Mouse (Mus musculus) forebrain, embryonic 14.5 days (tissue): ENCODE results near the gene Ppp1r14a. TPM values are rescaled to one million over a fixed set of nuclear protein-coding genes. Genes with fewer than 3 reads are reported as not detected.

ENCODE experiments used
- ATAC-seq: fragments of 200-750 bp; cut with Nextera tagmentation; 2 replicates; pipeline ENCODE4 v1.8.0; 2017; ENCODE audit warnings: mild to moderate bottlenecking, moderate library complexity
- DNase-seq: peaks from one replicate; pipeline ENCODE4 v3.0.0-alpha.2; 2015; ENCODE audit warnings: low spot score
- H3K27ac ChIP-seq: fragments of 300-500 bp; sonication (generic); 2 replicates; pipeline ENCODE4 v1.5.1; 2014; ENCODE audit warnings: low read depth, mild to moderate bottlenecking, control low read depth, low read length, moderate library complexity
- H3K27me3 ChIP-seq: fragments of 300-500 bp; sonication (generic); replicated peaks from 2 replicates; pipeline ENCODE4 v1.6.1; 2014; ENCODE audit warnings: low read length, control low read depth, mixed read lengths; ENCODE audit not compliant: control insufficient read depth, insufficient read depth
- H3K36me3 ChIP-seq: fragments of 300-500 bp; sonication (generic); 2 replicates; pipeline ENCODE4 v1.6.1; 2014; ENCODE audit warnings: low read length, control low read depth; ENCODE audit not compliant: control insufficient read depth, insufficient read depth
- H3K4me1 ChIP-seq: fragments of 300-500 bp; sonication (generic); 2 replicates; pipeline ENCODE4 v1.6.1; 2014; ENCODE audit warnings: antibody characterized with exemption, low read length, control low read depth; ENCODE audit not compliant: control insufficient read depth, insufficient read depth
- H3K4me2 ChIP-seq: fragments of 300-500 bp; sonication (generic); 2 replicates; pipeline ENCODE4 v1.6.1; 2014; ENCODE audit warnings: mild to moderate bottlenecking, control low read depth, low read length
- H3K4me3 ChIP-seq: fragments of 300-500 bp; sonication (generic); 2 replicates; pipeline ENCODE4 v1.5.1; 2014; ENCODE audit warnings: low read depth, low read length, control low read depth
- H3K9ac ChIP-seq: fragments of 300-500 bp; sonication (generic); 2 replicates; pipeline ENCODE4 v1.6.1; 2014; ENCODE audit warnings: mild to moderate bottlenecking, low read length, control low read depth, moderate library complexity
- H3K9me3 ChIP-seq: fragments of 300-500 bp; sonication (generic); replicated peaks from 2 replicates; pipeline ENCODE4 v1.6.1; 2016; ENCODE audit warnings: low read length, control low read depth, mixed read lengths; ENCODE audit not compliant: control insufficient read depth
- WGBS: fragments of 180-500 bp; shearing (Covaris S2); extraction: QIAGEN DNeasy Blood & Tissue Kit; methylation state at CpG from one replicate; pipeline ENCODE4 v1.1.7; 2014; 5-methylcytosine and 5-hydroxymethylcytosine counted together
- polyA plus RNA-seq: library from polyadenylated mRNA; unstranded; fragments of >200 nt; fragmentation: Nextera tagmentation; extraction: Ambion mirVana; gene quantifications from 2 replicates; pipeline ENCODE4 v1.2.1, GENCODE M21; 2014

Gene Ppp1r14a
- 5.7 and 9.8 TPM in 2 replicates for polyA plus RNA-seq

DNA sequence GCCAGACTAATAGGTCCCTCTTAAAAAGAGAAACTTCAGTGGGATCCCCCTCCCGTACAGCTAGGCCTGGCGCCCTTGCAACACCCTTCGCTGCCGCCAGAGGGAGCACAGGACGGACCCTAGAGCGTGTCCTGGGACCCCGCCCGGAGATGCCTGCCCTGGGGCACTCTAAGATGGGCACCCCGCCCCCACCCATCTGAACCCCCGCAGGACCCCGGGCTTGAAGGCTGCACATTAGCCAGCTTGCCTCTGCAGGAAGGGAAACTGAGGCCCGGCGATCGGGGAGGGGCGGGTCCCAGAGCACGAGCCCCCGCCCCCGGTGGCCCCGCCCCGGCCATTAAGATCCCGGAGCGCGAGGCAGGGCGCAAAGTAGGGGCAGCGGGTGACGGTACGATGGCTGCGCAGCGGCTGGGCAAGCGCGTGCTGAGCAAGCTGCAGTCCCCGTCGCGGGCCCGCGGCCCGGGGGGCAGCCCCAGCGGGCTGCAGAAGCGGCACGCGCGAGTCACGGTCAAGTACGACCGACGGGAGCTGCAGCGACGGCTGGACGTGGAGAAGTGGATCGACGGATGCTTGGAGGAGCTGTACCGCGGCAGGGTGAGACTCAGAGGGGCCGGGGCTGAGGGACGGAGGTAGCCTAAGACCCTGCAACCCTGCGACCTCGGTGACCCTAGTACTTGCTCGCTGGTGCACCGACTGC is at the start of gene Ppp1r14a:
Gene Ppp1r14a (plus strand): TSS at position 367 of the 697 bp plus-strand sequence.
- H3K9ac ChIP-seq = peak within 1 kb of the TSS; percentile 66
- H3K4me1 ChIP-seq = peaks cover 25% of the 10 kb centered on the region; the same call in 1 of the 2 replicates
- 1% methylated on average over 52 of the region's 59 CpGs for WGBS
- no peaks in the 10 kb centered on the region for H3K27me3 ChIP-seq
- peak; percentile 51 for ATAC-seq
- no peak within 1 kb of the TSS; the same call in 1 of the 2 replicates for H3K27ac ChIP-seq
- peak within 1 kb of the TSS; percentile 89 for H3K4me2 ChIP-seq
- no peaks in the 10 kb centered on the region for H3K9me3 ChIP-seq
- peak within 1 kb of the TSS; percentile 49 for H3K4me3 ChIP-seq
- DNase-seq = peak; percentile 68
- H3K36me3 ChIP-seq = no peaks in the 10 kb centered on the region

GRCm38 (mm10) chr7:29244732-29245416 is 44.2 kb upstream of the Ppp1r14a start:
- Histone ChIP-seq H3K27ac (no peak overlapping the region), H3K4me2 (no peak overlapping the region), H3K9me3 (no peaks in the 10 kb centered on the region), H3K36me3 (peaks cover 12% of the 10 kb centered on the region), H3K4me3 (no peak overlapping the region), H3K9ac (no peak overlapping the region), H3K4me1 (no peaks in the 10 kb centered on the region), H3K27me3 (peaks cover 16% of the 10 kb centered on the region)
- DNase-seq (no peak), ATAC-seq (no peak)
- WGBS = 84% methylated on average over 7 of the region's 7 CpGs

GRCm38 (mm10) chr7:29246015-29246414 is 43.1 kb upstream of the Ppp1r14a start:
- 80% methylated on average over 5 of the region's 5 CpGs for WGBS
- no peaks in the 10 kb centered on the region for H3K4me1 ChIP-seq
- H3K27me3 ChIP-seq = peaks cover 16% of the 10 kb centered on the region
- no peak overlapping the region for H3K4me2 ChIP-seq
- H3K27ac ChIP-seq = no peak overlapping the region
- DNase-seq = no peak
- no peak overlapping the region for H3K9ac ChIP-seq
- H3K4me3 ChIP-seq = no peak overlapping the region
- no peak for ATAC-seq
- H3K9me3 ChIP-seq = no peaks in the 10 kb centered on the region
- peaks cover 12% of the 10 kb centered on the region for H3K36me3 ChIP-seq

DNA sequence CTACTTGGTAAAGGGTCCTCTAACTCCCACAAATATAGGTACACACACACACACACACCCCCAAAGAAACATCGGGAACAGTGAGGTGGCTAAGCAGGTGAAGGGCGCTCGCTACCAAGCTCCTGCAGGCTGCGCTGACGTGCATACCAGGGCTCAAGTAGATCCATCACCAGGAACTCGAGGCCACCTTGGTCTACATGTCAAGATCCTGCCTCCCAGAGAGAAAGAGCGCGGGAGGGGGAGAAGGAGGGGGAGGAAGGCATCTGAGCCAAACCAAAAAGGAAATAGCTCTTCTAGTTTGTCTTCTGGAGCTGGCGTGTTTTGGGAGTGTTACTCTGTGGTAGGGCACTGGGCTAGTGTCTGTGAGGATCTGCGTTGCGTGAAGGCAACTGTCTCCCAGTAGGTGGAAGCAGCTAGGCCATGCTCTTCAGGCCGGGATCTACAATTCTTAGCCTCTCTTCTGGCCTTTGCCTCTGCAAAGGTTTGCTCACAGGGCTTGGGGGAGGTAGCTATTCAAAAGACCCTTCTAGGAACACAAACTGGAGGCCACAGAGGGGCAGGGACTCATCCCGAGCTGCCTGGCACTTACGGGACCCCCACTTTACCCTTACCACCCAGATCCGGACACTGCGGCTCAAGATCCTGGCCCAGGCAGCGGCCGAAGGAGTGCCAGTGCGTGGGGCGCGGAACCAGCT is 42.3 kb upstream of the Ppp1r14a start:
- Histone ChIP-seq H3K4me2 (no peak overlapping the region), H3K9ac (no peak overlapping the region), H3K4me3 (no peak overlapping the region), H3K9me3 (no peaks in the 10 kb centered on the region), H3K27ac (no peak overlapping the region), H3K27me3 (peaks cover 16% of the 10 kb centered on the region), H3K36me3 (peaks cover 12% of the 10 kb centered on the region), H3K4me1 (no peaks in the 10 kb centered on the region)
- DNase-seq = no peak
- WGBS = 86% methylated on average over 21 of the region's 21 CpGs
- ATAC-seq = no peak

- Histone ChIP-seq H3K4me2 (peak overlapping the region; percentile 26; the same call in 1 of the 2 replicates), H3K4me3 (no peak overlapping the region), H3K4me1 (no peaks in the 10 kb centered on the region), H3K9ac (no peak overlapping the region), H3K36me3 (peaks cover 12% of the 10 kb centered on the region), H3K27me3 (peaks cover 16% of the 10 kb centered on the region), H3K9me3 (no peaks in the 10 kb centered on the region), H3K27ac (no peak overlapping the region)
- 30% methylated on average over 16 of the region's 16 CpGs for WGBS
- ATAC-seq (peak; percentile 40), DNase-seq (peak; percentile 60)
Measured at GRCm38 (mm10) chr7:29247314-29247700, 41.8 kb upstream of the Ppp1r14a start.

- Histone ChIP-seq H3K27ac (no peak overlapping the region), H3K36me3 (peaks cover 12% of the 10 kb centered on the region), H3K9me3 (no peaks in the 10 kb centered on the region), H3K4me2 (peak overlapping the region; percentile 26), H3K9ac (no peak overlapping the region), H3K4me1 (no peaks in the 10 kb centered on the region), H3K27me3 (peaks cover 16% of the 10 kb centered on the region), H3K4me3 (no peak overlapping the region)
- ATAC-seq (peak; percentile 42; the same call in 1 of the 2 replicates), DNase-seq (no peak)
- WGBS = 17% methylated on average over 19 of the region's 19 CpGs
Measured at GRCm38 (mm10) chr7:29247706-29248105, 41.4 kb upstream of the Ppp1r14a start.

- DNase-seq (no peak), ATAC-seq (no peak)
- H3K9me3 ChIP-seq = no peaks in the 10 kb centered on the region
- no peak within 1 kb of the TSS for H3K27ac ChIP-seq
- no peak within 1 kb of the TSS for H3K9ac ChIP-seq
- H3K36me3 ChIP-seq = peaks cover 12% of the 10 kb centered on the region
- peak within 1 kb of the TSS; percentile 26 for H3K4me2 ChIP-seq
- H3K4me1 ChIP-seq = no peaks in the 10 kb centered on the region
- 23% methylated on average over 20 of the region's 20 CpGs for WGBS
- H3K4me3 ChIP-seq = no peak within 1 kb of the TSS
- H3K27me3 ChIP-seq = peaks cover 16% of the 10 kb centered on the region
Measured at GRCm38 (mm10) chr7:29248261-29248841, 40.8 kb upstream of the Ppp1r14a start, which contains the start of gene 2200002D01Rik. Gene 2200002D01Rik (minus strand): TSS chr7:29248466.

DNA sequence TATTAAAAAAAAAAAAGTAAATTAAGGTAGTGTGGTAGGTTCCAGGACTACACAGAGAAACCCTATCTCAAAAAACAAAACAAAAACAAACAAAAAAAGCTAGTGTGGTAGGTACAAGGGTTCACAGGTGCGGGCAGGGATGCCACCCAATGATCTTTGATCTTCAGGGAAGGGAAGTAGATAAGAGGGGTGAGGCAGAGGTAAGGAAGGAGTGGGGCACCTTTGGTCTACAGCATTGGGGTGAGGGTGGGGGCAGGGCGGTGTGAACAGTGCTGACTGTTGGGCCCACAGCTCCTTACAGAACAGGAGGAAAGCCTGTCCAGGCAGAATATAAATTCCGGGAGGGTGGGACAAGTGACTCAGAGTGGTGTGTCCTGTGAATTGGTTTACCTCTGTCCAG is 37.9 kb upstream of the Ppp1r14a start:
- Histone ChIP-seq H3K9ac (no peak overlapping the region), H3K9me3 (no peaks in the 10 kb centered on the region), H3K4me2 (no peak overlapping the region), H3K36me3 (peaks cover under 1% of the 10 kb centered on the region), H3K27me3 (peaks cover 16% of the 10 kb centered on the region), H3K4me3 (no peak overlapping the region), H3K4me1 (no peaks in the 10 kb centered on the region), H3K27ac (no peak overlapping the region)
- DNase-seq = no peak
- ATAC-seq = no peak
- 87% methylated on average over 3 of the region's 3 CpGs for WGBS
